Mouse (Mus musculus) heart, adult 2 months (tissue): ENCODE measurements at regions not wholly inside any gene's neighbourhood (a gene's known extent, or its start where the extent isn't known, plus 50 kb on each side); places are given as distances from the start of the nearest gene placed in this dataset.

Experiments used
- CTCF ChIP-seq: fragments of 200-600 bp; IDR thresholded peaks from 2 replicates; pipeline ENCODE4 v1.8.1; 2022; ENCODE audit warnings: antibody characterized with exemption, mild to moderate bottlenecking, moderate library complexity
- EP300 ChIP-seq: fragments of 200-500 bp; IDR thresholded peaks from 2 replicates; pipeline ENCODE4 v1.6.1; 2011; ENCODE audit warnings: low read depth, low read length, control low read depth; ENCODE audit not compliant: insufficient read depth

DNA sequence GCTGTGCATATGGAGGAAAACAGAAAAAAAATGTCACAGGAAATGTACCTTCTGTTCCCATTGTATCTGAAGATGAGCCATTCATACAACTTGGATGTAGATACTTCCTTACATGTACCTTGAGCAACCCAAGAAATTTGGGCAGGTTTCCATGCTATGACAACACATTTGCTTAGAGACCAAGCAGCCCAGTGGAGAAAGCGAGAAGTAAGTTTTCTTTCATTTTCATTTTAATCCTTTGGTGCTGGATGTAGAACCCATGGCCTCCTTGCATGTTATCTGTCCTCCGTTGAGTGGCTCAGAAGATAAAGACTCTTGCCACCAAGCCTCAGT lies 174.3 kb downstream of the Plk2 start:
- TF ChIP-seq CTCF (no peak), EP300 (no peak)
